Mouse (Mus musculus) gonadal fat pad, adult 2 months (tissue): Measurements from ENCODE around the gene Rora. TPM values are rescaled to one million over a fixed set of nuclear protein-coding genes. Genes with fewer than 3 reads are reported as not detected.
A peak's percentile ranks its signal among the peaks of the same experiment; 100 is the strongest.

Source experiments
- DNase-seq: peaks from one replicate; pipeline ENCODE4 v3.0.0-alpha.2; 2012; ENCODE audit warnings: low read depth
- polyA plus RNA-seq: library from polyadenylated mRNA; depleted of rRNA; stranded (reverse); fragments of >200 nt; gene quantifications from 2 replicates; pipeline ENCODE4 v1.2.3, GENCODE M21; 2012

Gene Rora
- polyA plus RNA-seq, 1 experiment = 8.2 TPM

GRCm38 (mm10) chr9:69339829-69340228 lies 686.2 kb downstream of the Rora start:
- DNase-seq = no peak

- DNase-seq = no peak
Measured at GRCm38 (mm10) chr9:69340421-69340820, 686.8 kb downstream of the Rora start.

- no peak for DNase-seq
Measured at GRCm38 (mm10) chr9:69343881-69344280, 690.3 kb downstream of the Rora start.

- no peak for DNase-seq
Measured at GRCm38 (mm10) chr9:69345550-69345949, 692.0 kb downstream of the Rora start.

DNA sequence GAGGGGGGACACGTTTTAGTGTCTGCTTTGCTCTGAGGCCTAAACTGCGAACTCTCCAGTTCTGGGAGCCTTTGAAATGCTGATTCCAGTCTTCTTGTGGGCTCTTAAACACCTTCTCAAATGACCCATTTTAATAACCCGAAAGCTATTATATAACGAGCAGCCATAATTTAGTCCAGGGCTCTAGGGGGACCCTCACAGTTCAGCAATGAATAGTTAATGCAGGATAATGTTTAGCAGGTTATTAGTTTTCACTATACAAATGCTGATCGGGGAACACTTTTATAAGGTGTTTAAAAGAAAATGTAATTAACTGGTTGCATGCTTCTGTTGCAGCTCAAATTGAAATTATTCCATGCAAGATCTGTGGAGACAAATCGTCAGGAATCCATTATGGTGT lies 694.2 kb downstream of the Rora start:
- no peak for DNase-seq

- DNase-seq = no peak
Measured at GRCm38 (mm10) chr9:69349537-69349936, 696.0 kb downstream of the Rora start.

DNA sequence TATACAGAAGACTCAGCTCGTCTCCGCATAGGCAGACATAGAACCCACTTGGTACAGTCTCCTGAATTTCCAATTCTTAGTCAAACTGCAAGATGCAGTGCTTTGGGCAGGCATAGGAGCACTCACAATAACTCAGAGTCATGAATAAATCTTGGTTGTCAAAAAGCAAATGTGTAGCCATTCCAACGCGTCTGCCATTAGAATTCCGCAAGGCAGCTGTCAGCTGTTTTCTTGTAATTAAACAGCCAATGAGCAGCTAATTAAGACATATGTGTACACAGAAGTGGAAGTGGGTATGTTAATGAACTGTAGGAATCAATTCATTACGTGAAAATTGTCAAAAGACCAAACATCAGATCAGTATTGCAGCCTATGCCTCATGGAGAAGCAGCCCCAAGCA lies 700.6 kb downstream of the Rora start:
- DNase-seq = no peak

GRCm38 (mm10) chr9:69357834-69358233 lies 704.2 kb downstream of the Rora start:
- DNase-seq = no peak

- no peak for DNase-seq
Measured at GRCm38 (mm10) chr9:69358797-69359196, 705.2 kb downstream of the Rora start.

DNA sequence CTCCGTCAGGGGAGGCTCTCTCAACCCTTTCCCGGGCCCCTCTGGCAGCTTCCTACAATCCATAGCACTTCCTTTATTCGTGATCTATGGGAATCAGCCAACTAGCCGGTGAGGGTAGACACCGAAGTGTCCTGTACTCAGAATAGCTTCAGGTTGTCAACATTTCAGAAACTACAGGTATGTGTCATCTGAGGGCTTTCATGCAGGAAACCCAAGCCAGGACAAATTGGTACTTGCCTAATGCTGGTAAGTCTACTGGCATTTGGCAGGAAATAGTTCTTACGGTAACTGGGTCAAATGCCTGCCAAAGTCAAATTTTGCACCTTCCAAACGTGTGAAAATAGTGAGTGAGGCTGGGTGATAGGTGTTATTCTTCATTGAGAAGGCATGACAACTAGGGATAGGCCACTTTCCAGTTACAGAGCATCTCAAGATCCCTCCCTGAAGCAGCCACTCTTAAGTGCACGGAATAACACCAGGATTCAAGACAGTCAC lies 708.4 kb downstream of the Rora start:
- peak; percentile 65 for DNase-seq

DNA sequence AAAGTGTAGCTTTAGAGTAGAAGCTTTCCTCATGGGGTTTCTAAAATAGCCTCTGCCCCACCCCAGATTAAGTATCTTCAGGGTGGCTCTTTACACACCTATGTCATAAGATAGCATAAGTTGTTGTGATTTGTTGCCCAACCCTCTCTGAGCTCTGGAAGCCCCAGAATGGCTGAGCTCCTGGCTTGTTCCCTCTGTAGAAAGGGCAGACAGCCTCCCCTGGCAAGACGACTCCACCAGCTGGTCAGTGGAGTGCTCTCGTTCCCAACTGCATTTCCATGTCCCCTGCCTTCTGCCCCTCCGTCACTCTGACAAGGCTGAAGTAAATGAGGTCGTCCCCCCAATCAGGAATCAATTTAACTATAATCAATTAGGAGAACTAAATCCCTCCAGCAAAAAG lies 709.2 kb downstream of the Rora start:
- DNase-seq = no peak

DNA sequence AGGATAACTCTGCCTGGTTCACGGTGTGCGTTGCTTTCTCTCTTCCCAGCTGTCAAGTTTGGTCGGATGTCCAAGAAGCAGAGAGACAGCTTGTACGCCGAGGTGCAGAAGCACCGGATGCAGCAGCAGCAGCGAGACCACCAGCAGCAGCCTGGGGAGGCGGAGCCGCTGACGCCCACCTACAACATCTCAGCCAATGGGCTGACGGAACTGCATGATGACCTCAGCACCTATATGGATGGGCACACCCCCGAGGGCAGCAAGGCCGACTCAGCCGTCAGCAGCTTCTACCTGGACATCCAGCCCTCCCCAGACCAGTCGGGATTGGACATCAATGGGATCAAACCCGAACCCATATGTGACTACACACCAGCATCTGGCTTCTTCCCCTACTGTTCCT lies 710.5 kb downstream of the Rora start:
- no peak for DNase-seq

GRCm38 (mm10) chr9:69367055-69367454 lies 713.5 kb downstream of the Rora start:
- DNase-seq = peak; percentile 61

DNA sequence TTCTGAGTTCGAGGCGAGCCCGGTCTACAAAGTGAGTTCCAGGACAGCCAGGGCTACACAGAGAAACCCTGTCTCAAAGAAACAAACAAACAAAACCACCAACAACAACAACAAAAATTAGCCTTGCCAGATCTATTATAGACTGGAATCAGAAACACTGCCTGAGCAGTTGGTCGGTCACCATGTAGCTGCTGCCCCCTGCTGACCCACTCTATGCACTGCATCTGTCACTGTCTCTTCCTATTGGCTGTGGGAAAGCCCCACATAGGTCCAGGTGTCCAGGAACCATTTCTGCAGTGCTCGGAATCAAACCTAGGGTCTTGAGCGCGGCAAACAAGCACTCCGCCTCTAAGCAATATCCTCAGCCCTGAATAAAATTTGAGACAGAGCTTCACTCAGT lies 714.5 kb downstream of the Rora start:
- DNase-seq = no peak

GRCm38 (mm10) chr9:69371046-69371724 lies 717.6 kb downstream of the Rora start:
- peak; percentile 84 for DNase-seq

GRCm38 (mm10) chr9:69372871-69373270 lies 719.3 kb downstream of the Rora start:
- DNase-seq = no peak

DNA sequence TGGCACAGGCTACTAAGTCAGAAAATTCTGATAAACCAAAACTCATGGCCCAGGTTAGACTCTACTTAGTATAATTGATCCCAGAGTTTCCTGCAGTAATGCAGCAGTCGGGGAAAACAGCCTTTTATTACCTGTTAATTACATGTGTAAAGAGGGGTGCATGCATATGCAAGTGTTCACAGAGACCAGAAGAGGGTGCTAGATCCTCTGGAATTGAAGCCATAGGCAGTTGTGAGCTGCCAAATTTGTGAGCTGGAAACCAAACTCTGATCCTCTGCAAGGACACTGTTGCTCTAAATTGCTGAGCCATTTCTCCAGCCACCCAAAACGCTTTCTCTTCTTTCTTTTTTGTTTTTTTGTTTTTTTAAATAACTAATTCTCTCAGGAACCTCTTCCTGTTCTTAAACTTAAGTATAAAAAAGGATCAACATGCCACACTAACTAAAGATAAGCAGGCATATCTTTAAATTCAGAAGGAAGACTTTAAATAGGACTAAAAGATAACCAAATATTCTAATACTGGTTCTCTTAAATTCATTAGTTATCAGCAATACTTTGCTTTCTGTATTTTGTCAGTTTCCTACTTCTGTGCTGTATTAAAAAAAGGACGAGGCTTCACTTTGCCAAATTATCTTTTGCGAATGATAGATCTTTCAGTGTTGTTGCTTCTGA lies 723.5 kb downstream of the Rora start:
- DNase-seq = no peak

- no peak for DNase-seq
Measured at GRCm38 (mm10) chr9:69377654-69378045, 724.1 kb downstream of the Rora start.

DNA sequence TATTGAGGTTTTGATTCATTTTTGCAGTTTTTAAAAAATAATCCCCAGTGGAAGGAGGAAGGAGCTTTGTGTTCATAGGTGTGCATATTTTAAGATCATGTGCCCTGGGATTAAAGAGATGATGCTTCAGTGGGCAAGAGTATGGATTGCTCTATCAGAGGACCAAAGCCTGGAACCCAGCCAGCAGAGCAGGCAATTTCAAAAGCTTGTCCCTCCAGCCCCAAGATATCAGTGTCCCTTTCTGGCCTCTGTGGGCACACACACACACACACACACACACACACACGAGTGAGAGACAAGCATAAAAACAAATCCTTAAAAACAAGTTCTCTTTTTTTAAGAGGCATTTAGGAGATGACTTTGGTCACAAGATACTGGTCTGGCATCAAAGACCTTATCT lies 727.0 kb downstream of the Rora start:
- DNase-seq = no peak

DNA sequence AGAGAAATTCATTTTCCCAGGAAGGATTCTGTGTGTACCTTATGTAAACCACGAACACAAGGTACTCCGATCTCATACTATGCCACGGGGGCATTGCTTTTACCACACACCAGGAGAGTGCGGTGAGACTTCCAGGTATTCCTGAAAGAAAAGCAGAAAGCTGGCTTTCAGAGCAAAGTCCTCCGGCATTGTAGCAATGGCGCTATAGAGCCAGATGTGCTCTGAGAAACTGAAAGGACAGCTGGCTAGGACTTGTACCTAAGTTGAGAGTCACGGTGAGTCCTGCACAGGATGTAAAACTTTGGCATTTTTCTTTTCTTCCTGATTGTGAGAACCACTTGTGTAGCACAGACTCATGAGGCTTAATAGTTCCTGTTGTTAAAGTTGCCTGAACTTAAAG lies 728.2 kb downstream of the Rora start:
- DNase-seq = no peak

DNA sequence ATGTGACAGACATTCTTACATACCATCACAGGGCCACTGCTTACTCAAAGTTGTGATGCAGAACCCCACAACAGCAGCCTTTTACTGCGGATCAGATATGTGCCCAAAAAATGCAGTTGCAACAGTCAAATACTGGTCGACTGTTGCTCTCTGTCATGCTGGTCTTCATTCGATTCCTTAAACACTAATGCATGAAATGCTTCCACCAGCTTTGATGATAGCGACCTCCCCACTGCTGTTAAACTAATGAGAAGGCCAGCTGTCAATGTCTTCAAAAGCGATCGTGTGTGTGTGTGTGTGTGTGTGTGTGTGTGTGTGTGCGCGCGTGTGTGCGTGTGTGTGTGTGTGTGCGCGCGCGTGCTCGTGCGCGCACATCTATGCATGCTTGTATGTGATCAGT lies 730.9 kb downstream of the Rora start:
- no peak for DNase-seq

DNA sequence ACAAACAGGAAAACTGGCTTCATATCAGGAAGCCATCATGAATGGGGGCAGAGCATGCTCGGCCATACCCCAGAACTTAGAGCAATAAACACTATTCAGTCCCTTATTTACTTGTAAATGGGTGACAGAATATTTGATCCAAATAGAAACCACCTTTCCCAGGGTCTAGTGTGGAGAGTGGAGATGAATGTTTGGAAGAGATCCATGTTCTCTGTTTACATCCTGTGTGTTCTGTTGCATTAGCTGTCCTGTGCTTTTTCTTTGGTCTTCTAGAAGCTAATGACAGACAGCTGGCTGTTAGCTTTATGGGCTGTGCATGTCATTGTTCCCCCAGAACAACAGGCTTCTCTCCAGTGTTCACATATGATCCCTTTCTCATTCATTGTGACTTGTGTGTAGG lies 731.3 kb downstream of the Rora start:
- no peak for DNase-seq

DNA sequence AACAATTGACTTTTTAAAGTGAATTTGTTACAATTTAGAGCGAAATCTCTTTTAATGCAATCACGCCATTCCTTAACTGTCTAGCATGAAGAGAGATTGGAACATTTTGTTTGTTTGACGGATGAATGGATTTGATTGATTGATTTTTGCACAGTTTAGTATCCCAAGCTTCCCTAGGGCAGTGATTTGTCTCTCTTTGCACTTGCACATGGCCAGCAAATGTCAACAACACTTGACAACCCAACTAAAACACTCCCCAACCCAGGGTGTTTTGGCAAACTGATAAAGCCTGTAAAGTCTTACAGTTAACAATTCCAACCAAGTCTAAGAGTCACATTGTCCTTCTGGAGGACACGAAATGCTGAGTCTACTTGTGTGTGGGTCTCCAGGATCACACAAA lies 733.7 kb downstream of the Rora start:
- DNase-seq = no peak

- DNase-seq = no peak
Measured at GRCm38 (mm10) chr9:69390631-69391030, 737.0 kb downstream of the Rora start.
